9 mouse cellular contexts compared by ENCODE assay signal in the genomic region with DNA sequence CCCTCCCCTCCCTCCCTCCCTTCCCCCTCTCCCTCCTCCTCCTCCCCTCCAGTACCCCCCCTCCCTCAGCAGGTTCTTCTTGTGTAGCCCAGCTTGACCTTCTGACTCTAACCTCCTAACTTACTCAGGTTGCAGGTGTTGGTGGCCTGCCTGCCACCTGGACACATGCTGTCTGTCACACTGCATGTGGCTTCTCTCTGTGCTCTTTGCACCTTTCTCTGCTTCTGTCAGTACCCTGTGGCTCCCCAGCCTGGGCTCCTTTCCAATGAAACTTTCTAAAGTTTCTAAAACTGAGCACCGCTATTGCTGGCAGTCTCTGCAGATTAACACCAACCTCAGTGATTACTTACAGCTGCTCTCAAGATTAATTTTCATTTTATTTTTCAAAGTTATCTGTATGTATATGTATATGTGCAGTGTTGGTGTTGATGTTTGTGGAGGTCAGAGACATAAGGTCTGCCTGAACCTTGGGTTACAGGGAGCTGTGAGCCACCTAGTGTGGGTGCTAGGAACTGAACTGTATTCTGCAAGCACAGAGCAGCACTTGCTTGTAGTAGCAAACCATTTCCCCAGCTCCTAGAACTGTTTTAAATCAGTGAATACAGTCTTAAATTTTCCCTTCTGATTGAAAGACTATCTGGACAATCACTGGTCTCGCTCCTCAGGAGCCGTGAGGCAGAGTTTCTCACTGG. TPM values are rescaled to one million over a fixed set of nuclear protein-coding genes. Genes with fewer than 3 reads are reported as not detected.
DNase-seq lines count a peak whose midpoint lies in the region; ATAC-seq lines count a peak whose summit lies in the region.
"Had no signal": no experiment of that assay in that cellular context is flagged by ENCODE, and none has a peak within 500 bp of the region (broad histone marks: within the 10 kb centered on the region; RNA-seq: fewer than 3 reads in every experiment).

No protein-coding gene starts in this region.

- no peak overlapping the region for H3K9ac ChIP-seq in neural tube, embryonic 15.5 days (replicated peaks)

- H3K4me1 ChIP-seq in neural tube, embryonic 15.5 days = no peaks in the 10 kb centered on the region

- no peaks in the 10 kb centered on the region for H3K9me3 ChIP-seq in neural tube, embryonic 15.5 days (replicated peaks)
- H3K9me3 ChIP-seq: megakaryocyte, embryonic 14.5 days had no signal

- ATAC-seq in megakaryocyte progenitor cell, adult 5-6 weeks (replicated peaks; ENCODE audit: poor library complexity) = peak; percentile 77
- no peak for ATAC-seq in neural tube, embryonic 15.5 days (ENCODE audit: low FRiP score)

- DNase-seq in cerebellum, adult 18-20 months = peak; percentile 19 to 32
- DNase-seq in cerebellum, adult 9-11 months = no peak
- peak; percentile 12 to 18 for DNase-seq in left cerebral cortex, adult 18-20 months (ENCODE audit: low spot score in 2 of 2)
- DNase-seq in left cerebral cortex, adult 8-10 months (ENCODE audit: low spot score in 2 of 2) = no peak
- peak; percentile 36 for DNase-seq in adipocyte (ENCODE audit: low spot score)
- peak; percentile 47 for DNase-seq in heart, postnatal 4 days

- no peak overlapping the region for H3K4me2 ChIP-seq in neural tube, embryonic 15.5 days

- H3K4me3 ChIP-seq in neural tube, embryonic 15.5 days (replicated peaks) = no peak overlapping the region
- H3K4me3 ChIP-seq: megakaryocyte, embryonic 14.5 days had no signal

- WGBS in neural tube, embryonic 15.5 days = 80% methylated on average over 3 of the region's 3 CpGs

- H3K27ac ChIP-seq in neural tube, embryonic 15.5 days (replicated peaks) = no peak overlapping the region

- no peaks in the 10 kb centered on the region for H3K36me3 ChIP-seq in neural tube, embryonic 15.5 days

- no peaks in the 10 kb centered on the region for H3K27me3 ChIP-seq in neural tube, embryonic 15.5 days (replicated peaks)
- H3K27me3 ChIP-seq: megakaryocyte, embryonic 14.5 days had no signal

RNA-seq across cellular contexts. Expression of a gene that starts 24.9 kb away (rescaled TPM):
- 10 to 100 TPM; 15.6 to 19.5 TPM for total RNA-seq in left cerebral cortex, adult 18-20 months (2021)
- total RNA-seq in left cerebral cortex, adult 8-10 months (2022) = 10 to 100 TPM; 17.9 to 28.0 (median 26.6) TPM
- 10 to 100 TPM; 13.5 to 13.7 TPM for total RNA-seq in heart, postnatal 4 days (2021)
- 28.4 and 28.7 TPM in 2 replicates for total RNA-seq in megakaryocyte progenitor cell, adult 5-6 weeks (2015)
- 29.6 and 30.4 TPM in 2 replicates for total RNA-seq in megakaryocyte progenitor cell, adult 5-6 weeks (2017)
- 2.8 and 5.0 TPM in 2 replicates for polyA plus RNA-seq in neural tube, embryonic 15.5 days (2015; fragmentation: Nextera tagmentation; extraction: Ambion mirVana)

RNA-seq across cellular contexts. Expression of a gene that starts 25.8 kb away (rescaled TPM):
- total RNA-seq in left cerebral cortex, adult 18-20 months (2021) = 10 to 100 TPM; 77.8 to 85.6 TPM
- 10 to 100 TPM; 73.6 to 77.5 (median 75.6) TPM for total RNA-seq in left cerebral cortex, adult 8-10 months (2022)
- total RNA-seq in heart, postnatal 4 days (2021) = 10 to 100 TPM; 78.3 to 79.7 TPM
- 70.4 and 82.4 TPM in 2 replicates for total RNA-seq in megakaryocyte progenitor cell, adult 5-6 weeks (2015)
- 117 and 161 TPM in 2 replicates for total RNA-seq in megakaryocyte progenitor cell, adult 5-6 weeks (2017)
- polyA plus RNA-seq in neural tube, embryonic 15.5 days (2015; fragmentation: Nextera tagmentation; extraction: Ambion mirVana) = 167 and 179 TPM in 2 replicates

RNA-seq across cellular contexts. Expression of a gene that starts 38.5 kb away (rescaled TPM):
- total RNA-seq in left cerebral cortex, adult 18-20 months (2021) = 10 to 100 TPM; 24.8 to 32.6 TPM
- total RNA-seq in left cerebral cortex, adult 8-10 months (2022) = 10 to 100 TPM; 33.2 to 38.0 (median 35.5) TPM
- 1 to 10 TPM; 8.6 to 8.8 TPM for total RNA-seq in heart, postnatal 4 days (2021)
- total RNA-seq in megakaryocyte progenitor cell, adult 5-6 weeks (2015) = 20.8 TPM in 2 replicates
- total RNA-seq in megakaryocyte progenitor cell, adult 5-6 weeks (2017) = 15.5 and 26.2 TPM in 2 replicates
- polyA plus RNA-seq in neural tube, embryonic 15.5 days (2015; fragmentation: Nextera tagmentation; extraction: Ambion mirVana) = 38.6 and 41.7 TPM in 2 replicates

RNA-seq across cellular contexts. Expression of a gene that starts 51.1 kb away (rescaled TPM):
- total RNA-seq in left cerebral cortex, adult 18-20 months (2021) = 10 to 100 TPM; 40.0 to 41.6 TPM
- total RNA-seq in left cerebral cortex, adult 8-10 months (2022) = 10 to 100 TPM; 32.1 to 39.3 (median 37.7) TPM
- total RNA-seq in heart, postnatal 4 days (2021) = 10 to 100 TPM; 26.6 to 32.1 TPM
- total RNA-seq in megakaryocyte progenitor cell, adult 5-6 weeks (2015) = 16.0 and 19.1 TPM in 2 replicates
- 42.9 and 62.2 TPM in 2 replicates for total RNA-seq in megakaryocyte progenitor cell, adult 5-6 weeks (2017)
- polyA plus RNA-seq in neural tube, embryonic 15.5 days (2015; fragmentation: Nextera tagmentation; extraction: Ambion mirVana) = 21.3 and 26.2 TPM in 2 replicates

RNA-seq across cellular contexts. Expression of a gene that starts 53.5 kb away (rescaled TPM):
- 100 to 1,000 TPM; 435 to 452 TPM for total RNA-seq in left cerebral cortex, adult 18-20 months (2021)
- 100 to 1,000 TPM; 404 to 462 (median 421) TPM for total RNA-seq in left cerebral cortex, adult 8-10 months (2022)
- total RNA-seq in heart, postnatal 4 days (2021) = 10 to 100 TPM; 45.8 to 47.8 TPM
- 4.0 and 7.8 TPM in 2 replicates for total RNA-seq in megakaryocyte progenitor cell, adult 5-6 weeks (2015)
- 3.7 and 5.7 TPM in 2 replicates for total RNA-seq in megakaryocyte progenitor cell, adult 5-6 weeks (2017)
- polyA plus RNA-seq in neural tube, embryonic 15.5 days (2015; fragmentation: Nextera tagmentation; extraction: Ambion mirVana) = 149 and 173 TPM in 2 replicates

Comparison
In these comparisons a context has a peak if more than half of its experiments do, and no peak if none do; other contexts are left out.
1. DNase-seq: peak in cerebellum, adult 18-20 months (2 of 2), left cerebral cortex, adult 18-20 months (2 of 2), adipocyte (single experiment) and heart, postnatal 4 days (single experiment); none in cerebellum, adult 9-11 months (single experiment) and left cerebral cortex, adult 8-10 months (0 of 2).